Mouse (Mus musculus): Measurements from ENCODE around the gene Gm3285. TPM values are rescaled to one million over a fixed set of nuclear protein-coding genes. Genes with fewer than 3 reads are reported as not detected.

Gene Gm3285
- not detected for total RNA-seq (2021)
- long read RNA-seq: 0 reads

DNA sequence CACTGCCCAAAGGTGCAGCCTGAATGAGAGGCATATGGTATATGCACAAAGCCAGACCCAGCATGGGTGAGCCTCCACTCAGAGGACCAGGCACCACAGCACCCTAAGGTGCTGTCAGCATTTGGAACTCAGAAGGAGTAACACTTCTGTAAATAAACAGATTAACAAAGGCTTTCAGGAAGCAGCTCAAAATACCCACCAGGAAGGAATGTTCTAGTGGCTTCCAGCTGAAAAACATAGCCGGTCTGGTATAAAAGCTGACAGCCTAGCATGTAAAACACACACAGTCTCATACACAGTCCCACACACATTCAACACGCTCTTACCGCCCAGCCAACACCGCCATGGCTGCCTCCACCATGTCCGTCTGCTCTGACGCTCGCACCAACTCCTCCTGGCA lies at the start of gene Gm3285:
TSS of gene Gm3285 (plus strand) at position 301 of the 400 bp plus-strand sequence.
- DNase-seq (ENCODE audit: low spot score in 2 of 2): no peak

DNA sequence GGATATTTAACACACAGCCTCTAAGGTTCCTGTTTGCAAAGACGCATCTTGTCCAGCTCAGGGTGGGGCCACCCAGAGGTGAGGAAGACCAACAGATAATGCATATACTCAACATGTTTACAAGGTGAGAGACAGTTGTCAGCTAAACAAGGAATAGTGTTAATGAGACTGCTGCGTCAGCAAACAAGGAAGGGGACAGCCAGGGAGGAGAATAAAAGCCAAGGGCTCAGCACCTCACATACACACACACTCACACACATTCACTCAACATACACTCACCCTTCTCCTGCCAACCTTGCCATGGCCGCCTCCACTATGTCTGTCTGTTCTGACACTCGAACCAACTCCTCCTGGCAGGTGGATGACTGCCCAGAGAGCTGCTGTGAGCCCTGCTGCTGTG lies 47.4 kb upstream of the Gm3285 start, which contains the start of gene Gm2696:
TSS of gene Gm2696 (plus strand) at position 301 of the 400 bp plus-strand sequence.
- no peak for DNase-seq (ENCODE audit: low spot score in 2 of 2)

DNA sequence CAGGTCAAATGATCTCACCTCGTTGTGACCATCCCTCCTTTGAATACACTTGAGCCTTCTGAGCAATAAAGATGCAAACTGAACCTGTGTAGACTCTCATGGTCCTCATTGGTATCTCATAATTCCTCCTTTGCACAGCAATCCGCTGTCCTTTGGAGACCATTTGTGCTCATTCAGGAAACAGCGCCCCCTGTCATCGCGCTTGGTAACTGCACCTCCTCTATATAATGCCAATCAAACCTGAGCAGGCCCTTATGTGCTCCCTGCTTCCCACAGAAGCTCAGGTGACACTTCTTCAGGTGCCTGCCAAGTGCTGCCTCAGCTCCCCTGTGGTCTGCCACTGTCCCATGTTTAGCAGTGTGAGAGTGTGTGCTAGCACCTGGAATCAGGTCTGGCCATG lies 46.3 kb upstream of the Gm3285 start:
- peak; percentile 24 to 37 for DNase-seq (ENCODE audit: low spot score in 2 of 2)

DNA sequence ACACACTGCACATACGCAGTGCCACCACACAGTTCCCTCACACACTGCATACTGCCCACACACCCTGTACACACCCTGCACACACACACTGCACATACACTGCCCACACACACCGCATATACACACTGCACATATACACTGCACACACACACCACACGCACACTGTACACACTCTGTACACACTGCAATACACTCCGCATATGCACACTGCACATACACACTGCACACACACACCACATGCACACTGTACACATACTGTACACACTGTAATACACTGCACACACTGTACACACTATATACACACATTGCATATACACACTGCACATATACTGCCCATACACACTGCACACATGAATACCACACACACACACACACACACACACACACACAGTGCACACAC lies 43.3 kb upstream of the Gm3285 start:
- DNase-seq (ENCODE audit: low spot score in 2 of 2): no peak

DNA sequence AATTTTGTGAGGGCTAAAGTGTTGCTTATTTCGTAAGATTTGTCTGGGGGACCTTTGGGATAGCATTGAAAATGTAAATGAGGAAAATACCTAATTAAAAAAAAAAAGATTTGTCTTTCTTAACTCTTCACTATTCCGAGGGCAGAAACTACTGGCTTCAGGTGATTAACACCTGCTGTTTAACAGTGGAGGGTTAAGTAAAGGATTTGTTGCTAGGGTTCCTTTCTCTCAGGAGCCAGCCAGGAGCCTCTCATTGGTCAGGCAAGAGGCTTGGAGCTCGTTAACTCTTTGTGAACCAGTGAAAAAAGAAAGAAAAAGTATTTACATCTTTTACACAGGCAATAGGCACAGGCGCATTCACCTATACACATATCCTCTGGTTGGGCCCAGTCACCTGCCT lies 42.6 kb upstream of the Gm3285 start:
- DNase-seq (ENCODE audit: low spot score in 2 of 2): no peak

DNA sequence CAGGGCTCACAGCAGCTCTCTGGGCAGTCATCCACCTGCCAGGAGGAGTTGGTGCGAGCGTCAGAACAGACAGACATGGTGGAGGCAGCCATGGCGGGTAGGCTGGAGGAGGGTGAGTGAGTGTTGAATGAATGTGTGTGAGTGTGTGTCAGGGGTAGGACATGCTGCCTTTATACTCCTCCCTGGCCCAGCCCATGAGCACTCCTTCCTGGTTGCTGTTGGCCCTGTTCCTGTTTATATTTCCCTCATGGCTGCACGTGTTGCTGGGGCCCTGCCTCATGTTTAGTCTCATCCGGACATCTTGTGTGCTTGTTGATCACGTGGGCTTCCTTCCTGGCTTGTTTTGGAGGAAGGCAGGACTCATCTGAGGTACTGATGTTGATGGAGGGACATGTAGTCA lies 34.8 kb upstream of the Gm3285 start, which contains the start of gene Krtap10-4:
TSS of gene Krtap10-4 (minus strand) at position 145 of the 400 bp plus-strand sequence.
- no peak for DNase-seq (ENCODE audit: low spot score in 2 of 2)

DNA sequence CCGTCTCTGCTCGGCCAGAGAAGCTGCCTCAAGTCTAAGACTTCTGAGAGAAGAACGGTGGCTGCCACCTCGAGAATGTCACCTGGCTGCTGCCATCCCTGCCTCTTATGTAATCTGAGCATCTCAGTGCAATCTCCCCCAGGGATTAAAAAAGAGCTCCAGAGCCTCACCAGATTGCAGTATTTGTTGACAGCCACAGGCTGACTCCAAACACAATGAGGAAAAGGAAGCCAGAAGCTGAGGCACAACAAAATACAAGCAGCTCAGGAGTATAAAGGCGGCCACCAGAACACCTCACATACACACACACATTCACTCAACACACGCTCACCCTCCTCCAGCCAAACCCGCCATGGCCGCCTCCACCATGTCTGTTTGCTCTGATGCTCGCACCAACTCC lies 26.1 kb upstream of the Gm3285 start, which contains the start of gene Krtap10-10:
TSS of gene Krtap10-10 (plus strand) at position 301 of the 400 bp plus-strand sequence.
- DNase-seq (ENCODE audit: low spot score in 2 of 2): no peak

DNA sequence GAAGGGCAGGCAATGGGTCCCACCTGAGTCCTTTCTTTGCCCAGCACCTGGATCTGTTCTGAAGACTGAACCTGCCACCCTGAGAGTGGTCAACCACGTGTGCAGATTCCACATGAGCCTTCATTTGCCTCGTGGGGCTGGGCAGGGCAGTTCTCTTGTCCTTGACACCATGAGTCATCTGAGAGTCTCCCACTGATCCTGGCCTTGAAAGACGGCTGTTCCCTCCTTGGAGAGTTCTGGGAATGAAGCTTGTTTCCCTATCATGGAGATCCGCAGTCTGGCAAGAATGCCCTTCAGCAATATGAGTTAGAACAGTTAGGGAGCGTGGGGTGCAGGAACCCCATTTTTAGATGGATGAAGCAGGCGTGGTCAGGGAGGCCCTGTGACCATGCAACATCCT lies 22.8 kb upstream of the Gm3285 start:
- no peak for DNase-seq (ENCODE audit: low spot score in 2 of 2)

DNA sequence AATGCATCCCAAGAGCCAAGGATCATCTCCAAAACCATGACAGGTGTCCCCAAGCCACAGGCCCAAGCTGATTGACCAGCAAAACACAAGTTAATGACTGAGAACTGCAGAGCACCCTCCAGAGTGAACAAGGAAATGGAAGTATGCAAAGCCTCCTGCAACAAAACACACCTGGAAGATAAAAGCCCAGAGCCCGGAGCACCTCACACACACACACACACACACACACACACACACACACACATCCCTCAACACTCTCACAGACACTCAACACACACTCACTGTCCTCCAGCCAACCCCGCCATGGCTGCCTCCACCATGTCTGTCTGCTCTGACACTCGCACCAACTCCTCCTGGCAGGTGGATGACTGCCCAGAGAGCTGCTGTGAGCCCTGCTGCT lies 15.3 kb upstream of the Gm3285 start, which contains the start of gene Gm36176:
TSS of gene Gm36176 (plus strand) at position 301 of the 400 bp plus-strand sequence.
- no peak for DNase-seq (ENCODE audit: low spot score in 2 of 2)

DNA sequence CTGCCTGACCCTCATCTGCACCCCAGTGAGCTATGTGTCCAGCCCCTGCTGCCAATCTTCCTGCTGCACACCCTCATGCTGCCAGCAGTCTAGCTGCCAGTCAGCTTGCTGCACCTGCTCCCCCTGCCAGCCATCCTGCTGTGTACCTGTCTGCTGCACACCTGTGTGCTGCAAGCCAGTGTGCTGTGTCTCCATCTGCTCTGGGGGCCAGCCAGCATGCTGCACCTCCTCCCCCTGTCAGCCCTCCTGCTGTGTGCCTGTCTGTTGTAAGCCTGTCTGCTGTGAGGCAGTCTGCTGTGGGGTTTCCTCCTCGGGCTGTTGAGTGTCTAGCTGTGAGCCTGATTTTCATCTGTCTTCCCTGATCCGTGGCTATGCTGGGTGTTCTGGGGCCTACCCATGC lies 14.8 kb upstream of the Gm3285 start:
- DNase-seq (ENCODE audit: low spot score in 2 of 2): no peak

DNA sequence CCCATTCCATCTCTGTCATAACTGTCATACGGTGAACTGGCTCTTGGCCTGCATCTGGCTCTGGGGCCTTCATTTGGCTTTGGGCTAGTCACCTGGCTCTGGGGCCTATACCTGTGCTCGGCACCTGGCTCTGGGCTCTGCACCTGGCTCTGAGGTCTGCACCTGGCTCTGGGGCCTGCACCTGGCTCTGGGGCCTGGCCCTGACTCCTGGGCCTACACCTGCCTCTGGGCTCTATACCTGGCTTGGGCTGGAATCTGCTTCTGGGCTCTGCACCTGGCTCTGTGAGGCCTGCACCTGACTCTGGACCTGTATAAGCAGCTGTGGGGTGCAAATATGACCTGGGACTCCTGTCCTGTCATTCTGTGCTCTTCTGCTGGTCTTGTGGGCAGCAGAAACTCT lies 14.2 kb upstream of the Gm3285 start:
- no peak for DNase-seq (ENCODE audit: low spot score in 2 of 2)

DNA sequence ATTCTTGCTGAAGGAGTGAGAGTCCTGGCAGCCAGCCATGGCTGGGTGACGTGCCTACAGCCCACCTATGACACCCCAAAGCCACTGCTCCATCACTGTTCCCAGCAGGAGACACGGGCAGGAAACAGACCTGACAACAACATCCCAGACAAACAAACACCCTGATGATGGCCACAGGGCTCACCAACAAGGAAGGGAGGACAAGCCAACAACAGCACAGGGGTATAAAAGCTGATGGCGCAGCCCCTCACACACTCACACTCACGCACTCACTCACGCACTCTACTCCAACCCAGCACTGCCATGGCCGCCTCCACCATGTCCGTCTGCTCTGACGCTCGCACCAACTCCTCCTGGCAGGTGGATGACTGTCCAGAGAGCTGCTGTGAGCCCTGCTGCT lies 9.2 kb upstream of the Gm3285 start, which contains the start of gene Gm10318:
TSS of gene Gm10318 (plus strand) at position 301 of the 400 bp plus-strand sequence.
- DNase-seq (ENCODE audit: low spot score in 2 of 2): no peak

DNA sequence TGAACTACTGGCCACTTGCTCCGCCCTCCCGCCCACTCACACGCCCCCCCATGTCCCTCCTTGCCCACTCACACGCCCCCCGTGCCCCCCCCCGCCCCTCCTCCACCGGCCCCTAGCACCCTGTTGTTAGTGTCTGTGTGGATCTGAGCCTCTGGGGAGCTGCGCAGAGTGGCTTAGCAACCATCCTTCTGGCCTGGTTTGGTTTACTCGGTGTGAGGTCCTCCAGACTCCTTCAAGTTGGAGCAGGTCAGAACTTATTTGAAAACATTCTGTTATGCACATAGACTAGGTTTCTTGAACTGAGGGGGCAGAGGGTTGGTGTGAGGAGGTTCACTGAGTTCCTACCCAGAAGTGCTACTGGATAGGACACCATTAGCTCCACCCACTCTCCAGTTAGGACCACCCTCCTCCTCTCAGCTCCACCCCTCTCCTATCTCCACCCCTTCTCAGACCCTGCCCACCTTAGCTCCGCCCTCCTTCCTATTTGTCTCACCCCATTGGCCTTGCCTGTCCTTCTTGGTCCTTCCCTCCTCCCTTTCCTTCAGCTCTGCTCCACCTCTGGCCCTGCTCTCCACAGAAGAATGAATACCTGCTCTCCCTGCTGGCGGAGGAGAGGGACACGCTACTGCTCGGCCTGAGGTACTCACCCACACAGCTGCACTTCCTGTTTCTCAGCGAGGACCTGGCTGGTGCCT lies 2.4 kb downstream of the Gm3285 start:
- no peak for DNase-seq (ENCODE audit: low spot score in 2 of 2)

DNA sequence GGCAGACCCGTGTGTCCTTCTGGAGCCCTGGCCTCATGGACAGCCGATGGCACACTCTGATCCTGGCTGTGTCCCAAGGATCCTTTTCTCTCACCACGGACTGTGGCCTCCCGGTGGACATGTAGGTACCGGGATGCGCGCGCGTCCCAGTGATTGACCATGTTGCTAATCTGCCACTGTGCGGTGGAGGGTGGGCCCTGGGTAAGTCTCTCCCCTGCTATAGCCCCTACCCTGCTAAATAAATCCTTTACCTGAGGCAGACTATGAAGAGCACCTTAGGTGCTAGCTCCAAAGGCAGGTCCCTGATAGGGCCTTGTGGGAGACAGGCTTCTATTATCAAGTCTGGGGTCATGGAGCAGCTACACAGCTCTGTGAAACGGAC lies 3.0 kb downstream of the Gm3285 start:
- DNase-seq (ENCODE audit: low spot score in 2 of 2): no peak

DNA sequence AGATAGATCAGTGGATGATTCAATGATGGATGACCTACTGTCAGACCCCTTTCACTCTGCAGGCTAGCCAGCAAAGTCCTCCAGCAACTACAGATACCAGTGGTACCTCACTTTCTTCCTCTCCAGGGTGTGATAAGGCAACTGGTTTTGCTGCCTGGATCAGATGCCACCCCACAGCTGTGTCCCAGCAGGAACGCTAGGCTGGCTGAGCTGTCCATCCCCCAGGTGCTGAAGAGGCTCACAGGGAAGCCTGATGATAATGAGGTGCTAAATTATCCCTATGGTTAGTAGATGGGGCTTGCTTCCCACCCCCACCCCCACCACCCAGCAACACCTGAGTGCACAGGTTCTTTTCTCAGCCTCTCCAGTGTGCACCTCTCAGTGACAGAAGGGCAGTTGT lies 5.8 kb downstream of the Gm3285 start:
- DNase-seq (ENCODE audit: low spot score in 2 of 2): no peak

DNA sequence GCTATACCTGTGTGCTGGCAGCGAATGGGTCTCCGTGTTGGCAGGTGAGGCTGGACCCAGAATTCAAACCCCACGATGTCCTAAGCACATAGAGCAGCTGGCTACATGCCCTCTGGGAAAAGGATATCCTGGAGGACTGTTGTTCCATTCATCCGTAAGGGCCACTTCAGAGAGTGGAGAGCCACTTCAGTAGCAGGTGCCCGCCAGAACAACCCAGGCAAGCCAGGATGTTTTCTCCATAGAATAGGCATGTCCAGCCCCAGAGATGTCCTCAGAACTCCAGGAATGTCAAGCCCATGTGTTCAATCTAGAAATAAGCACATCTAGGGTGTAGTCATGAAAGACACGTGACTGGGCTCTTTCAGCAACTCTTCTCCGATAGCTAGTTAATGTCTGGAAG lies 7.9 kb downstream of the Gm3285 start:
- DNase-seq (ENCODE audit: low spot score in 2 of 2): no peak

DNA sequence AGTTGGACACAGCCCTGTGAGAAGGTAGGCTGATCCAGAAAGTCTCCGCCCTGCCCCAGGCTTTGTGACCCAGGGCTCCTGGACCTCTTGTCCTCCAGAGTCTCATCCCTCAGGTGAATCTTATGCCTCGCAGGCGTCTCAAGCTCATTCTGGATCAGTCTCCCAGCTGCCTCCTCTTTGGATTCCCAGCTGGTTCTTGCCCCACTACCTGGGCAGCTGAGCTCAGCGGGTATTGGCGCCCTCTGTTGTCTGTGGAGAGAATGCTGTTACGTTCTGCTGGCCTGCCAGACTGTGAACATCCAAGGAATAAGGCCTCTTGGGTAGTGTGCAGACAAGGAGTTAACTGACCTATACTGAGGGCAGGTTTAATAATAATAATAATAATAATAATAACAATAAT lies 17.2 kb downstream of the Gm3285 start:
- DNase-seq (ENCODE audit: low spot score in 2 of 2): peak in 1 of 2 experiments; percentile 41

DNA sequence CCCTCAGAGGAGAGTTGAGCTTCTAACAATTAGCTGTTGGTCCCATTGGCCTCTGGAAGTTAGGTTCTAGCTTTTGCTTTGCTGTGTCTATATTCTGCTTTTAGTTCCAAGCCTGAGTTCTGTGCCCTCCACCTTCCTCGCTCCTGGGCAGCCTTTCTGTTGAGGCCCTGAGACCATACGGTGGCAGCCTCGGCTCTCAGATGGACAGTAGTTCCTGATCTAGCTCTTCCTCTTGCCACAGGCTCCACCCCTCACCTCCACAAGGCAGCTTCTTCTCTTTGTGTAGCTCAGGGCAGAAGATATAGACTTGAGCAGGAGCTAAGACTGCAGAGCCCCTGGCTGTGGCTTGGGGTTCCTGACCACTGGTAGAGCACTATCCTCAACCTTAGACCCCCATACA lies 18.5 kb downstream of the Gm3285 start:
- DNase-seq (ENCODE audit: low spot score in 2 of 2): no peak

DNA sequence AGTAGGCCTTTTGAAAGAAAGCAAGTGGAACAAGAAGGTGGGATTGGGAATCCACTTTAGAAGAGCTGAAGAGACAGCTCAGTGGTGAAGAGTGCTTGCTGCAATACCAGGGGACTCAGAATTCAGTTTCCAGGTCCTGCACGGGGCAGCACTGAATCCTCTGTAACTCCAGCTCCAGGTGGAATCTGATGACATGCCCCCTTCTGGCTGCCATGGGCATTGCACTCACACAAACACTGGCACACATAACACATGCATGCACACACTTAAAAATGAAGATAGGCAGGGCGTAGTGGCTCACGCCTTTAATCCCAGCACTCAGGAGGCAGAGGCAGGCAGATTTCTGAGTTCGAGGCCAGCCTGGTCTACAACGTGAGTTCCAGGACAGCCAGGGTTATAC lies 20.8 kb downstream of the Gm3285 start:
- DNase-seq (ENCODE audit: low spot score in 2 of 2): no peak

DNA sequence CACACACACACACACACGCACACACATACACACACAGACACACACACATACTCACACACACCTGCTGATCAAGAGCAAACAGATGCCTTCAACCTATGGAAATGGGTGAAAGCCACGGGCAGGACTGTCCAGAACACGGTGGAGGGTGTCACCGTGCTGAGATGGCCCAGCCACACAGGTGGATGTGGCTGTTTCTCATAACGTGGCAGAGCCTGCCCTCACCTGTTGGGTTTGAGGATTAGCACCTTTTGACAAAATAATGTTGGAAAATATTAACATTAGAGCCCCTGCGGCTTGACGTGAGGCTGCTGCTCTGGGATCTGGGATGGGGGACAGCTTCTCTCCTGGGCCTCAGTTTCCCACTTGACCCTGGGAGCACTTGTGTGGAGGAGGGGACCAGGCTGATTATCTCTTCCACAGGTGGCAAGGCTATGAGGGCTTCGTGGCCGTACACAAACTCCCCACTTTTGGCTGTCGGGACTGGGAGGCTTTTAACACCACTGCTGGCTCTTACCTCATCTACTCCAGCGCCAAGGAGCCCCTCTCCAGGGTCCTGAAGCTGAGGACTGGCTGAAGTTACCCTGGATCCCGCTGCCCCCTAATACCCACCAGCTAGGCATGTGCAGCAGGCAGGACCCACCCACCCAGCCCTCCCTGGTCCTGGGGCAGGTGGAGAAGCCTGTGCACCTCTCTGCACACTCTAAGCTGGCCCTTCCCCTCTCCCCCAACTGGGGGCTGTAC lies 24.4 kb downstream of the Gm3285 start:
- no peak for DNase-seq (ENCODE audit: low spot score in 2 of 2)

DNA sequence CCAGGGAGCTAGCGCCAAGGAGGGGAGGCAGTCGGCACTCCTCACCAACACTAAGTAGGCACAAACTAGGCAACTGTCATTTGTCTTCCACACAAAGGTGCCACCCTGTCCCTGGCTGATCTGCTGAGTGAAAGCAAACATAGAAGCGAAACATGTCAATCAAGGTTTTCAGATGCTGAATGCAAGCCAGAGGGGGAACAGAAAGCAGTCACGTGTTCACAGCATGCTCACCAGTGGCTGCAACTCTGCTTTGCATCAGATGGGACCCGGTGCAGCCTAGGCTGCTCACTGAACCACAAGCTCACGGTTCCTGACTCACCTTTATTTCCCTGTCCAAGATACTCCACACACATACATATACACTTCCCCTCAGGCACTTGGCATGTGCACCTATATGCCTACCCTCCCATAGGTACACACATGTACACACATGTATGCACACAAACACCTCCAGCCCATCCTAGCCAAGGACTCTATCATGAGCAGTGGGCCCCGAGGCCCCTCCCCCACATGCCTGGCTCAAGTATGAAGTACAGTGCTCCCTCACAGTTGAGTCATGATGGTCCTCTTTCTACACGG lies 29.3 kb downstream of the Gm3285 start:
- no peak for DNase-seq (ENCODE audit: low spot score in 2 of 2)

DNA sequence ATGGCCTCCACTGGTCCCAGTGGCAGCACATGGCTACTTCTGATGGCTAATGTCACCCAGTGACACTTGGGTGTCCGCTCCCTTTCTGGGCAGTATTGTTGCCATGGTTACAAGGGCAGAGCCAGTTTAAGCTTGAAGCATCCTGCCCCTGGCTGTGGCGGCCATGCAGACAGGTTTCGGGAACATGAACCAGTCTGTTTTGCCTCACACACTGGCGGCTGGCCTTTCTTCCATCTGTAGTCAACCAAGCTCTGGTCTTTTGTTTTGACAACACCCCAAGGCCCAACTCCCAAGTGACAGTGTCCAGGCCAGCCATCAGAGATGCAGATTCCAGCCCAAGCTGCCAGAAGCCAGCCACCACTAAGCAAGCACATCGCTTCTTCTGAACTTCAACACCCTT lies 33.8 kb downstream of the Gm3285 start:
- DNase-seq (ENCODE audit: low spot score in 2 of 2): no peak
